Mouse (Mus musculus) cerebellum, adult 2 months (tissue): ENCODE measurements at regions not wholly inside any gene's neighbourhood (a gene's known extent, or its start where the extent isn't known, plus 50 kb on each side); places are given as distances from the start of the nearest gene placed in this dataset.

Source experiments
- DNase-seq, 2 experiments: peaks; one replicate each; pipeline ENCODE4 v3.0.0; 2021
- H3K27ac ChIP-seq: fragments of 200-500 bp; 2 replicates; pipeline ENCODE4 v1.5.1; 2012; ENCODE audit warnings: low read length, control low read depth, inconsistent platforms; ENCODE audit not compliant: insufficient read depth
- H3K27me3 ChIP-seq: fragments of 200-500 bp; 2 replicates; pipeline ENCODE4 v1.6.1; 2012; ENCODE audit warnings: inconsistent platforms, mild to moderate bottlenecking, low read length, moderate library complexity; ENCODE audit not compliant: control insufficient read depth, insufficient read depth
- H3K4me1 ChIP-seq: fragments of 200-500 bp; 2 replicates; pipeline ENCODE4 v1.6.1; 2011; ENCODE audit warnings: low read length; ENCODE audit not compliant: control insufficient read depth, insufficient read depth
- H3K4me3 ChIP-seq: fragments of 200-500 bp; replicated peaks from 2 replicates; pipeline ENCODE3; 2011; ENCODE audit warnings: mild to moderate bottlenecking, low read depth, low read length, control low read depth; ENCODE audit not compliant: insufficient read depth
- CTCF ChIP-seq: fragments of 200-500 bp; IDR thresholded peaks from 2 replicates; pipeline ENCODE4 v1.5.1; 2011; ENCODE audit warnings: low read depth, mild to moderate bottlenecking, control low read depth, low read length, moderate library complexity, borderline replicate concordance; ENCODE audit not compliant: insufficient read depth
- POLR2A ChIP-seq: fragments of 200-500 bp; IDR thresholded peaks from 2 replicates; pipeline ENCODE4 v1.6.1; 2011; ENCODE audit warnings: low read length, control low read depth, borderline replicate concordance; ENCODE audit not compliant: insufficient read depth
- WGBS: fragments of 180-500 bp; shearing (Covaris S2); methylation state at CpG from one replicate; pipeline ENCODE4 v1.1.7; 2018; 5-methylcytosine and 5-hydroxymethylcytosine counted together

DNA sequence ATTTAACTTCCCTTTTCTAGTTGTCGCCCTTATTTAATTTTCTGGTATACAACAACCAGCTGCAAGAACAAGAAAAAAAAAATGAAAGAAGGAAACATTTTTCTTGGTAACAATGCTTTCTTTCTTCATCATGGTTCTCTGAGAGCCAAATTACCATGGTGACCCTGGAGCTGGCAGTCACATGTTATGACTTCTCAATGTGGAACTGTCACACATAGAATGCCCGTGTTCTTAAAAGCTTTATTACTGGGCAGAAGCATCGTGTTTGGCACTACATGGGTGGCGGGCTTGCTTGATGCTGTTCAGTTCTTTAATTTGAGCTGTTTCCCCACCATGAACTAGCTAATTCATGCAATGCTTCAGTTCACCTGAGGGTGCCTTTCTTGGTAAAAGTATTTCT is 504.7 kb upstream of the Got2 start:
- peak in 1 of 2 experiments; percentile 10 for DNase-seq
- no peaks in the 10 kb centered on the region for H3K4me1 ChIP-seq
- WGBS = 35% methylated on average over 4 of the region's 4 CpGs
- H3K4me3 ChIP-seq = no peak overlapping the region
- H3K27me3 ChIP-seq = no peaks in the 10 kb centered on the region
- TF ChIP-seq CTCF (no peak), POLR2A (no peak)
- H3K27ac ChIP-seq = no peak overlapping the region

GRCm38 (mm10) chr8:96389251-96389650 is 500.9 kb upstream of the Got2 start:
- DNase-seq = no peak
- 92% methylated on average over 3 of the region's 3 CpGs for WGBS
- H3K27me3 ChIP-seq = no peaks in the 10 kb centered on the region

GRCm38 (mm10) chr8:96370500-96370899 is 482.2 kb upstream of the Got2 start:
- Histone ChIP-seq H3K4me3 (no peak overlapping the region), H3K27ac (no peak overlapping the region), H3K4me1 (no peaks in the 10 kb centered on the region), H3K27me3 (no peaks in the 10 kb centered on the region)
- TF ChIP-seq CTCF = no peak
- no peak for TF ChIP-seq POLR2A
- no peak for DNase-seq
- 84% methylated on average over 9 of the region's 9 CpGs for WGBS

More at GRCm38 (mm10) chr8:96389251-96389650, 500.9 kb upstream of the Got2 start:
- no peak for TF ChIP-seq CTCF
- no peak for TF ChIP-seq POLR2A
- no peak overlapping the region for H3K27ac ChIP-seq
- no peak overlapping the region for H3K4me3 ChIP-seq
- no peaks in the 10 kb centered on the region for H3K4me1 ChIP-seq

DNA sequence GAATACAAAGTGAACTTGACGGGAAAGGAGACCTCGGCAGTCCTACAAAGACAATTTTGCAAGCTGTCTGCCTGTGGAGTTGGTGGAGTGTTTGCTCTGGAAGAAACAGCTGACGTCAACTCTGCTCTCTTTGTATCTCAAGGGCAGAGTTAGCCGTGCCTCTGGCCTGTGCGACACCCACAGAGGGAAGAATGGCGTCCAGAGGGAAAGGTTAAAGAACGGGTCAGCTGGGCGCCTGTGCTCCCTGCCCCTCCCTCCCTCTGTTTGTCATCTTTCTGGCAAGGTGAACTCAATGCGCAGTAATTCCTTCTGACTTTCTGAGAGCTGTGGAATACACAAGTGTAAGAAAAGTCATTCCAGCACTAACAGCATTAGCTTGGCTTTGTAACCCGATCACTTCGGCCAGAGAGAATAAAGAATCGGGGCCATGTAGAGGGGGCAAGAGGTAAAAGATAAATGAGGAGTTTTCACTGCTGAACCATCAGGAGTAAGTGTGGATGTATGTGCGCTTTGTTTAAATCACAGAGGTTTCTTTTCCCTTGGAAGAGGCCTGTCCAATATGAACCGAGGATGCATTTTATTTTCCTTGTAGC is 474.6 kb upstream of the Got2 start:
- Histone ChIP-seq H3K4me3 (no peak overlapping the region), H3K27ac (no peak overlapping the region), H3K4me1 (no peaks in the 10 kb centered on the region), H3K27me3 (no peaks in the 10 kb centered on the region)
- TF ChIP-seq CTCF (no peak), POLR2A (no peak)
- DNase-seq = no peak
- 50% methylated on average over 14 of the region's 14 CpGs for WGBS

DNA sequence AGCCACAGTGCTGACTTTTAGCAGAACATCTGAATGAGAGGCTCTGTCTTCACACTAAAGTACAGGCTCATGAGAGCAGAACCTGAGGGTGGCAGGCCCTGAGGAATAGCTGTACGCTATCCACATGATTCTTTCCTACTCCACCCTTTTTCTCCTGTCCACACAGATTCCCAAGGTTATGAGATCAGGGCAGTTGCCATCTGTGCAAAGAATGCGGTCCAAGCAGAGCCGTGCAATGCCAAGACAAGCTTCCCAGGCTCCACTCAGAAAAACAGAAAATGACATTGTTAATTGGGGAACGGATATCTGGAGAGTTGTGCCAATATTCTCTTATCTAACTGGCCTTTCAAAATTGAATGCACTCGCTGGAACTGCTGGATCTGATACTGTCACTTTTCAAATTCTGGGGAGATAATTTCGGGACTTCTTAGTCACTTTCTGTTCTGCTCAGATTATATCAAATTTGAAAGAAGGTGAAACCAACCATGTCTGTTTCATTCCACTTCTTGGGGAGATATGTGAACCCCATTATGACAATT is 462.3 kb upstream of the Got2 start:
- no peak for TF ChIP-seq POLR2A
- TF ChIP-seq CTCF = no peak
- Histone ChIP-seq H3K4me3 (no peak overlapping the region), H3K27ac (no peak overlapping the region), H3K4me1 (peaks cover 4% of the 10 kb centered on the region; the same call in 1 of the 2 replicates), H3K27me3 (no peaks in the 10 kb centered on the region)
- 5% methylated on average over 6 of the region's 6 CpGs for WGBS
- DNase-seq = peak; percentile 73 to 87

DNA sequence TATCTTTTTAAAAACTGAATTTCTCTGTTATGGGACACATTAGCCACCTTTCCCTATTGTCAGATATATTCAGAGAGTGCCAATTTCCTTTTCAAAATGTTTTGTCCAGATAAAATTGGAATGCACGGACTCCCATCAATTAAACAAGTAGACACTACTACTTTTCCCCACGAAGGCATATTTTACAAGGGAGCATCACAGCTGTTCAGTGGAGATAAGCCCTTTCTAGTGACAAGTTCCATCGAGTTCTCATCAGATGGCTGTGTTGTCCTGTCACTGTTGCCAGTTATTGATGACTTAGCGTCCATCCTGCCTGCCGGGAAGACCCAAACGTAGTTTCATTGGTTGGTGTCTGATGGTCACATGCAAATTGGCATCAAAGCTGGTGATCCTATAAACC is 461.2 kb upstream of the Got2 start:
- Histone ChIP-seq H3K27me3 (no peaks in the 10 kb centered on the region), H3K4me3 (no peak overlapping the region), H3K4me1 (peaks cover 4% of the 10 kb centered on the region; the same call in 1 of the 2 replicates), H3K27ac (no peak overlapping the region)
- TF ChIP-seq POLR2A (no peak), CTCF (no peak)
- WGBS = 91% methylated on average over 6 of the region's 6 CpGs
- no peak for DNase-seq

DNA sequence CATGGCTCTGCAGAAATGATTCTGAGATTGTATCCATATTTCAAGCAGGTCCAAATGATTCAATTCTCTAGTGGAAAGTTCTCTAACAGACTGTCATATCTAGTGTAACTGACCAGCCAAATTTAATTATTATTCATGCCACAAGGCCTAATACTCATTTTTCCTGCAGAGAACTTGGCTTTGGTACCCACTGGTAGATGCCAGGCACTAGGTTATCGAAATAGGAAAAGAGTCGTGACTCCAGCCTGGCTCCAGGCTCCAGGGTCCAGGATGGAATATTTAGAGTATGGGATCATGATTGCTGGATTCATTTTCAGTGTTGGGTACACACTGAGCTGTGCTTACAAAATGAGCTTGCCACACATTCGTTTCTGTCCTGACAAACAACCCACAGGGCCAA is 452.4 kb upstream of the Got2 start:
- DNase-seq = peak; percentile 25 to 75
- H3K4me1 ChIP-seq = no peaks in the 10 kb centered on the region
- 6% methylated on average over 3 of the region's 3 CpGs for WGBS
- no peak overlapping the region for H3K4me3 ChIP-seq
- TF ChIP-seq POLR2A = no peak
- TF ChIP-seq CTCF = no peak
- H3K27ac ChIP-seq = no peak overlapping the region
- no peaks in the 10 kb centered on the region for H3K27me3 ChIP-seq

GRCm38 (mm10) chr8:96318367-96318766 is 430.0 kb upstream of the Got2 start:
- Histone ChIP-seq H3K27me3 (no peaks in the 10 kb centered on the region), H3K4me3 (no peak overlapping the region), H3K27ac (no peak overlapping the region), H3K4me1 (no peaks in the 10 kb centered on the region)
- no peak for DNase-seq
- 72% methylated on average over 5 of the region's 5 CpGs for WGBS
- TF ChIP-seq POLR2A (no peak), CTCF (peak; percentile 13; the same call in 1 of the 2 replicates)
